Mouse (Mus musculus): ENCODE data around the gene Lims1.

DNA sequence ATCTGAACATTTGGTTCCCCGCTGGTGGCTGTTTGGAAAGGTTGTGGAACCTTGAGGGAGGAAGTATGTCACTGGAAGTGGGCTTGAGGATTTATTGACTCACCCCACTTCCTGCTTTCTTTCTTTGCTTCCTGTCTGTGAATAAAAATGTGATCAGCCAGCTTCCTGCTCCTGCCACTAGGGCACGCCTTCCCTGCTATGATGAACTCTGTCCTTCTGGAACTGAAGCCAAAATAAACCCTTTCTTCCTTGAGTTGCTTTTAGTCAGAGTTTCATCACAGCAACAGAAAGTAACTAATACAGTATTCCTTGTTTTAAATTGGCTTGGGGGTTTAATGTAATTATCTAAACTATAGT lies 82.7 kb downstream of the Lims1 start:
- TF ChIP-seq CTCF (IDR thresholded peaks at IDR 0.05; ENCODE audit: low read depth, low read length), result peak; percentile 48; the same call in 1 of the 2 replicates
- TF ChIP-seq POLR2A (IDR thresholded peaks at IDR 0.05; ENCODE audit: extremely low read depth, insufficient read depth, low read length), result no peak

Data from liver, adult 2 months (tissue).